Mouse (Mus musculus): ENCODE measurements around the gene Lyrm4. TPM values are rescaled to one million over a fixed set of nuclear protein-coding genes. Genes with fewer than 3 reads are reported as not detected.

The Lyrm4 gene
- polyA plus RNA-seq, 1 experiment from 2014 or later = 38.8 TPM

- H3K27ac ChIP-seq (ENCODE audit: low read depth, low read length) = no peak overlapping the region
- H3K4me1 ChIP-seq (ENCODE audit: control insufficient read depth, insufficient read depth, low read depth, low read length) = no peaks in the 10 kb centered on the region
- H3K27me3 ChIP-seq (replicated peaks; ENCODE audit: control insufficient read depth, insufficient read depth, low read length) = no peaks in the 10 kb centered on the region
- no peak overlapping the region for H3K9ac ChIP-seq (ENCODE audit: low read depth, low read length)
- no peak for ATAC-seq
- 79% methylated on average over 2 of the region's 2 CpGs for WGBS
- H3K36me3 ChIP-seq (ENCODE audit: control insufficient read depth, insufficient read depth, low read length) = no peaks in the 10 kb centered on the region
- no peak overlapping the region for H3K4me2 ChIP-seq (ENCODE audit: low read length)
- H3K4me3 ChIP-seq (ENCODE audit: low read length) = no peak overlapping the region
- no peaks in the 10 kb centered on the region for H3K9me3 ChIP-seq (ENCODE audit: control insufficient read depth, low read length)
Observed at GRCm38 (mm10) chr13:35937991-35938390, 179.3 kb downstream of the Lyrm4 start.

Other genes with a start within 250 kb of the Lyrm4 start
- 8.3 TPM in 2 replicates for gene Rpp40, start 211.2 kb downstream of the Lyrm4 start, polyA plus RNA-seq (2015; fragmentation: Nextera tagmentation; extraction: Ambion mirVana)
- gene Ppp1r3g, start 158.7 kb downstream of the Lyrm4 start, polyA plus RNA-seq (2015; fragmentation: Nextera tagmentation; extraction: Ambion mirVana) = 0.56 and 1.2 TPM in 2 replicates
- gene Fars2, start 114 bp downstream of the Lyrm4 start, polyA plus RNA-seq (2015; fragmentation: Nextera tagmentation; extraction: Ambion mirVana) = 29.2 and 29.4 TPM in 2 replicates

All from hindbrain, embryonic 16.5 days (tissue).